Mouse (Mus musculus): ENCODE measurements around the gene Fbxo10. TPM values are rescaled to one million over a fixed set of nuclear protein-coding genes. Genes with fewer than 3 reads are reported as not detected.
"Not testable (repeated sequence)": the region's sequence is repeated elsewhere in the genome, so short reads cannot be mapped to it uniquely, and the experiment has no call there.

Gene Fbxo10
- total RNA-seq, 1 experiment: 3.3 TPM

DNA sequence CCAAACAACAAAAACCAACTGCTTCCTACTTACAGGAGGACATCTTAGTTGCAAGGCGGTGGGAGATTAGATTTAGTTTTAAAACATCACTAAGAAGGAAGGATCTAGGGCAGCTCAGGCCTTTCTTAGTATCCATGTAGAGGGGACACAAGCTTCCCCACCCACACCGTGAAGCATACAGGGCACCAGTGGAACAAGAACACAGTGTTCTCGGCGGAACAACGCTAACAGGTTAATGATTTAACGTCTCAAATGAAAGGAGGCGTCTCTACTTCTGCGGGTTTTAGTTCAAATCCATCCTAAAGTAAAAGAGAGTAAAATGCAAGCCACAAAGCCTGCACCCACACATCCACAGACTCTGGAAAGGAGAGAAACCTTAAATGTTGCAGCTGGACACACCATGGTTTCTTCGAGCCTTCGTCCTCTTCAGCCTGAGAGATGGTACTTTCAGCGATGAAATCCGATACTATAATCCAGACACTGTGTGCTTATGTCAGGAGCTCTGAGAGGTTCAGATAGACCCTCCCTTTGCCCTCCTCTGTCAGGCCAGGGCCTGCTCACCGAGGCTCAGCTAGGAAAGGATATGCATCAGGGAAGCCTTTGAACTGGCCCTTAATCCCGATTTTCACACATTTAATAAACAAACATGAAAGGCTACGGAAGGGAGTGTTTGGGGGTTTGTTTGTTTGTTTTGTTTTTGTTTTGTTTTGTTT, 12.0 kb downstream of the Fbxo10 start:
- H3K4me1 ChIP-seq (ENCODE audit: control insufficient read depth in 2 of 2, insufficient read depth in 2 of 2, low read length in 2 of 2, poor library complexity in 1 of 2): peaks cover 2% of the 10 kb centered on the region in 2 experiments; a peak in 1 of 4 replicates
- in situ Hi-C loops (cut with MboI; ENCODE audit: low sequenced_read_pairs in 2 of 2, unreplicated experiment in 2 of 2): no loop called here
- no peak overlapping the region for H3K4me3 ChIP-seq (ENCODE audit: insufficient read depth in 1 of 2, low read depth in 1 of 2, low read length in 2 of 2, poor library complexity in 1 of 2, severe bottlenecking in 1 of 2)
- no peak overlapping the region for H3K27ac ChIP-seq (ENCODE audit: insufficient read depth, low read depth, low read length, poor library complexity, severe bottlenecking)
- no peaks in the 10 kb centered on the region for H3K36me3 ChIP-seq (ENCODE audit: control insufficient read depth, insufficient read depth, low read length, poor library complexity, severe bottlenecking)
- no peaks in the 10 kb centered on the region for H3K9me3 ChIP-seq (ENCODE audit: control insufficient read depth, insufficient read depth, low read depth, low read length)
- TF ChIP-seq ZNF384 (IDR thresholded peaks at IDR 0.05; ENCODE audit: low read depth, low read length): no peak
- TF ChIP-seq MAFK (IDR thresholded peaks at IDR 0.05; ENCODE audit: insufficient read depth, low read depth, low read length): no peak
- no peak for TF ChIP-seq HCFC1 (IDR thresholded peaks at IDR 0.05; ENCODE audit: borderline replicate concordance, insufficient read depth, low read length)
- TF ChIP-seq ZC3H11A (IDR thresholded peaks at IDR 0.05; ENCODE audit: borderline replicate concordance, low read depth, low read length): no peak
- TF ChIP-seq CHD2 (IDR thresholded peaks at IDR 0.05; ENCODE audit: low read depth, low read length): no peak
- DNase-seq (ENCODE audit: low read depth, low spot score): no peak
- H3K9ac ChIP-seq (ENCODE audit: insufficient read depth, low read depth, low read length, poor library complexity, severe bottlenecking): no peak overlapping the region

DNA sequence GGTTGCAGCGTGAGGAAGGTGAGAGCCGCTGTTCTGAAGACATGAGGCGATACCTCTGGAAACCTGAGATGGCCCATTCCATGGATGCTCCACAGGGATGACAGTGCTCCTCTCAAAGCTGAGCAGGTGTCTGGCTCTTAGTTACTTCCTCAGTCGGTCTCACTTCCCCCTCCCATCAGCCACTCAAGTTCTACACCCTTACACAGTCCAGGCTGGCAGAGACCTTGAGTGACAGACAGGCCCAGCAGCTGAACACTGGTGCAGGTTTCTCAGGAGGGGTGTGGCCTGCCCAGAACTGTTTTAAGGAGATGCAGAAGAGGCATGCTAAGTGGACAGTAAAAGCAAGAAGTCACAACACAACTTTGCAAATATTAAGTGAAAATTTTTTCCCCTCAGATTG, 16.7 kb downstream of the Fbxo10 start:
- H3K4me3 ChIP-seq (ENCODE audit: insufficient read depth in 1 of 2, low read depth in 1 of 2, low read length in 2 of 2, poor library complexity in 1 of 2, severe bottlenecking in 1 of 2): no peak overlapping the region
- H3K4me1 ChIP-seq (ENCODE audit: control insufficient read depth in 2 of 2, insufficient read depth in 2 of 2, low read length in 2 of 2, poor library complexity in 1 of 2): peaks cover 2% of the 10 kb centered on the region in 2 experiments; a peak in 1 of 4 replicates
- no peaks in the 10 kb centered on the region for H3K36me3 ChIP-seq (ENCODE audit: control insufficient read depth, insufficient read depth, low read length, poor library complexity, severe bottlenecking)
- H3K9ac ChIP-seq (ENCODE audit: insufficient read depth, low read depth, low read length, poor library complexity, severe bottlenecking): no peak overlapping the region
- in situ Hi-C loops (cut with MboI; ENCODE audit: low sequenced_read_pairs in 2 of 2, unreplicated experiment in 2 of 2): no loop called here
- no peaks in the 10 kb centered on the region for H3K9me3 ChIP-seq (ENCODE audit: control insufficient read depth, insufficient read depth, low read depth, low read length)
- TF ChIP-seq CHD2 (IDR thresholded peaks at IDR 0.05; ENCODE audit: low read depth, low read length) (no peak), ZNF384 (IDR thresholded peaks at IDR 0.05; ENCODE audit: low read depth, low read length) (no peak), HCFC1 (IDR thresholded peaks at IDR 0.05; ENCODE audit: borderline replicate concordance, insufficient read depth, low read length) (no peak), MAFK (IDR thresholded peaks at IDR 0.05; ENCODE audit: insufficient read depth, low read depth, low read length) (no peak), ZC3H11A (IDR thresholded peaks at IDR 0.05; ENCODE audit: borderline replicate concordance, low read depth, low read length) (no peak)
- no peak overlapping the region for H3K27ac ChIP-seq (ENCODE audit: insufficient read depth, low read depth, low read length, poor library complexity, severe bottlenecking)
- DNase-seq (ENCODE audit: low read depth, low spot score): no peak

DNA sequence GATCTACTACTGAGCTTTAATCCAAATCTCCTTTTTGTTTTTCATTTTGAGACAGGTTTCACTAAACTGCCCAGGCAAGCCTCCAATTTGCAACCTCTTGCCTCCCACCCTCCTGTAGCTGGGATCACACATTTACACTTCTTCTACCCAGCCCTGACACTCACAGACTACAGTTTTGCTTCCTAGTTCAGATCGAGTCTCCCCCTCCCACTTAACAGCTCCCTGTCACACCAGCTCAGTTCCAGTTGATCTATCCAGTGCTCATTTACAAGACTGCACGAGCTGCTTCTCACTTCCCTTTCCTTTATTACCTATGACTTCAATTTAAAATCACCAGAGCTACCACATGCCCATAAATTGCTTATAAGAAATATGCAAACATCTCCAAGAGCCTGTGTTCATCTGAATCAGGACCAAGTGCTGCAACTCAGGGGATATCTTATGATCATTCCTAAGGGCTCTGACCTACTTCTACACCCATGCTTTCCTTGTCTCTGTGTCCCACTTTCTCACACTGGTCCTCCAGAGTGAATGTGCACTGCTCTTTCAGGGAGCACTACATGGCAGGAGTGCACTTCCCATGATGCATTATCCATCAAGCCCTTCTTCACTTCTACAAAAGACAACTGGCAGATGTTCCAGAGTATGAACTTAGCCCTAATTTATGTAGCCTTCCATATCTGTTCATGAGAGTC, 18.2 kb downstream of the Fbxo10 start:
- Histone ChIP-seq H3K36me3 (ENCODE audit: control insufficient read depth, insufficient read depth, low read length, poor library complexity, severe bottlenecking) (peaks cover 3% of the 10 kb centered on the region; the same call in 1 of the 2 replicates), H3K4me1 (ENCODE audit: control insufficient read depth in 2 of 2, insufficient read depth in 2 of 2, low read length in 2 of 2, poor library complexity in 1 of 2) (no peaks in the 10 kb centered on the region), H3K9me3 (ENCODE audit: control insufficient read depth, insufficient read depth, low read depth, low read length) (no peaks in the 10 kb centered on the region), H3K27ac (ENCODE audit: insufficient read depth, low read depth, low read length, poor library complexity, severe bottlenecking) (no peak overlapping the region), H3K4me3 (ENCODE audit: insufficient read depth in 1 of 2, low read depth in 1 of 2, low read length in 2 of 2, poor library complexity in 1 of 2, severe bottlenecking in 1 of 2) (no peak overlapping the region), H3K9ac (ENCODE audit: insufficient read depth, low read depth, low read length, poor library complexity, severe bottlenecking) (no peak overlapping the region)
- no peak for DNase-seq (ENCODE audit: low read depth, low spot score)
- no peak for TF ChIP-seq HCFC1 (IDR thresholded peaks at IDR 0.05; ENCODE audit: borderline replicate concordance, insufficient read depth, low read length)
- TF ChIP-seq MAFK (IDR thresholded peaks at IDR 0.05; ENCODE audit: insufficient read depth, low read depth, low read length): no peak
- no peak for TF ChIP-seq ZNF384 (IDR thresholded peaks at IDR 0.05; ENCODE audit: low read depth, low read length)
- no peak for TF ChIP-seq ZC3H11A (IDR thresholded peaks at IDR 0.05; ENCODE audit: borderline replicate concordance, low read depth, low read length)
- TF ChIP-seq CHD2 (IDR thresholded peaks at IDR 0.05; ENCODE audit: low read depth, low read length): no peak
- in situ Hi-C loops (cut with MboI; ENCODE audit: low sequenced_read_pairs in 2 of 2, unreplicated experiment in 2 of 2): no loop called here

DNA sequence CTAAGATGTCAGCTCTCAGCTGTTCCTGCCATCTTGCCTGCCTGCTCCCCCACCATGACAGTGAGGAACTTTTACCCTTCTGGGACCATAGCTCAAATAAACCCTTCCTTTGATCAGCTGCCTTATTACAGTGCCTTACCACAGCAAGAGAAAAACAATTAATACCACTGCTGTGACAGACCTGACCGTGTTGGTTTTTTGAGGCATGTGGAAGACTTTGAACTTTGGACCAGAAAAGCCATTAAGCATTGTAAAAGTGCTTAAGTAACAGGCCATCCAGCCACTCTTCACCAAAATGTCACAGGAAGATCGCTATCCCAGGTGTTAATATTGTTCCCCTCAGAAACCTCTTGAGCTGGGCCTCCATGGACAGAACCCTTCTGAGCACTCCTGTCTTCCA, 19.8 kb downstream of the Fbxo10 start:
- H3K4me3 ChIP-seq (ENCODE audit: insufficient read depth in 1 of 2, low read depth in 1 of 2, low read length in 2 of 2, poor library complexity in 1 of 2, severe bottlenecking in 1 of 2): no peak overlapping the region
- no peak overlapping the region for H3K27ac ChIP-seq (ENCODE audit: insufficient read depth, low read depth, low read length, poor library complexity, severe bottlenecking)
- peaks cover 3% of the 10 kb centered on the region; the same call in 1 of the 2 replicates for H3K36me3 ChIP-seq (ENCODE audit: control insufficient read depth, insufficient read depth, low read length, poor library complexity, severe bottlenecking)
- no peak for TF ChIP-seq ZNF384 (IDR thresholded peaks at IDR 0.05; ENCODE audit: low read depth, low read length)
- no peak for TF ChIP-seq CHD2 (IDR thresholded peaks at IDR 0.05; ENCODE audit: low read depth, low read length)
- no peaks in the 10 kb centered on the region for H3K9me3 ChIP-seq (ENCODE audit: control insufficient read depth, insufficient read depth, low read depth, low read length)
- no peaks in the 10 kb centered on the region for H3K4me1 ChIP-seq (ENCODE audit: control insufficient read depth in 2 of 2, insufficient read depth in 2 of 2, low read length in 2 of 2, poor library complexity in 1 of 2)
- in situ Hi-C loops (cut with MboI; ENCODE audit: low sequenced_read_pairs in 2 of 2, unreplicated experiment in 2 of 2): no loop called here
- DNase-seq (ENCODE audit: low read depth, low spot score): no peak
- H3K9ac ChIP-seq (ENCODE audit: insufficient read depth, low read depth, low read length, poor library complexity, severe bottlenecking): no peak overlapping the region

DNA sequence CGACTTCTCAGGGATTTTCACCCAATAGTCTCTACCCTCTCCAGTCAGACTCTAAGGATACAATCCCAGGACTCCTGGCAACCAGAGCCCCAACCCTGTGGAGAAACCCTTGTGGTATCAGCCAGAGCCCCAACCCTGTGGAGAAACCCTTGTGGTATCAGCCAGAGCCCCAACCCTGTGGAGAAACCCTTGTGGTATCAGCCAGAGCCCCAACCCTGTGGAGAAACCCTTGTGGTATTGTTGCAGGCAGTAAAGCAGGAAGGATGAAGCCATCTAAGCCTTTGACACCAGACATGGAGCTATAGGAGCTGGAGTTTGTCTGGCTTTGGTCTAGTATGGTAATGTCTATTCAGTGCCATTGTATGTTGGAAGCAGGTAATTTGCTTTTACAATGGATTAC, 20.6 kb downstream of the Fbxo10 start:
- H3K36me3 ChIP-seq (ENCODE audit: control insufficient read depth, insufficient read depth, low read length, poor library complexity, severe bottlenecking); in situ Hi-C loops (cut with MboI; ENCODE audit: low sequenced_read_pairs in 2 of 2, unreplicated experiment in 2 of 2); DNase-seq (ENCODE audit: low read depth, low spot score); H3K4me1 ChIP-seq (ENCODE audit: control insufficient read depth in 2 of 2, insufficient read depth in 2 of 2, low read length in 2 of 2, poor library complexity in 1 of 2); H3K9ac ChIP-seq (ENCODE audit: insufficient read depth, low read depth, low read length, poor library complexity, severe bottlenecking); H3K4me3 ChIP-seq (ENCODE audit: insufficient read depth in 1 of 2, low read depth in 1 of 2, low read length in 2 of 2, poor library complexity in 1 of 2, severe bottlenecking in 1 of 2); H3K27ac ChIP-seq (ENCODE audit: insufficient read depth, low read depth, low read length, poor library complexity, severe bottlenecking); H3K9me3 ChIP-seq (ENCODE audit: control insufficient read depth, insufficient read depth, low read depth, low read length): not testable (repeated sequence)

Measured in ES-E14 (cell line).